Mouse (Mus musculus) adrenal gland, adult (tissue): ENCODE data around the gene Iba57.
A peak's percentile ranks its signal among the peaks of the same experiment; 100 is the strongest.
"Not testable (repeated sequence)": the region's sequence is repeated elsewhere in the genome, so short reads cannot be mapped to it uniquely, and the experiment has no call there.

Source experiments
- DNase-seq, 2 experiments: peaks; one replicate each; pipeline ENCODE4 v3.0.0; 2022 to 2023; ENCODE audit warnings: low spot score in 1 of 2; ENCODE audit not compliant: inconsistent age in 2 of 2

Gene Iba57

GRCm38 (mm10) chr11:59163255-59164236 is at the start of gene Iba57:
Gene Iba57 (minus strand): TSS chr11:59163739.
- DNase-seq: peak; percentile 99

DNA sequence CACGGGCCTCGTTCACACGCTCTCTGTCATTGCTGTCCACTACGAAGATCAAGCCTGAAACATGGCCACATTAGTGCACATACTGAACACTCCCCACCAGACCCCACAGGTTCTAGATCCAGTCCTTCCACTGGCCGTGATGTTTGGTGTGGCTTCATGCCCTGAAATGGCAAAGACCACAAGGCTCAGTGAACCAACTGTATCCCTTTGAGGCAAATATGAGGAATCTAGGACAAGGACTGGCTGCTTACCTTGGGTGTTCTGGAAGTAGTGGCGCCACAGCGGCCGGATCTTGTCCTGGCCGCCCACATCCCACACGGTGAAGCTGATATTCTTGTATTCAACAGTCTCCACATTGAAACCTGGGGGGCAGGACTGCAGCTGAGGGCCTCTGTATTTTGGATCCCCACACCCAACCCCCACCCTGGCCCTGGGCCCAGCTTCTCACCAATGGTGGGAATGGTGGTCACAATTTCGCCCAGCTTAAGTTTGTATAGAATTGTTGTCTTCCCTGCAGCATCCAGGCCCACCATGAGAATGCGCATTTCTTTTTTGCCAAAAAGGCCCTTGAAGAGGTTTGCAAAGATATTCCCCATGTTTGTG is 49.5 kb upstream of the Iba57 start:
- DNase-seq: peak in 1 of 2 experiments; percentile 55

- not testable (repeated sequence) for DNase-seq
These were observed 48.8 kb upstream of the Iba57 start for GRCm38 (mm10) chr11:59212320-59212719.

DNA sequence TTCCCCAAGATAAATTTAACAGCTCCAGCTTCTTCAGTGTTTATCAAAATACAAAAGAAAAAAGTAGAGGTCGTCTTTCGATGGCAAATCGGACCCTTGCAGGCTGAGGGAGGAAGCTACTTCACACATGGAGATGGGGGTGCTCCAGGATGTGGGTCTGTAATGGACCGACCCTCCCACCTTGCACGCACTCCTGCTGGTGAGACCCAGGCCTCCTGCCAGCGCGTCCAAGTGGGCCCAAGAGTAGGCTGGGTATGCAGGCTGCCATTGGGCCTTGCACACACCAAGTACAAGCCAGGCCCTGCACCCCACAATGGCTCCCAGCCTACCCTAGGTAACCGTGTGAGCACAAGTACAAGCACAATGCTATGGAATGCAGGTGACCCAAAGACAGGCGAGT is 48.0 kb upstream of the Iba57 start:
- DNase-seq: not testable (repeated sequence)

GRCm38 (mm10) chr11:59210020-59210419 is 46.5 kb upstream of the Iba57 start:
- peak in 1 of 2 experiments; percentile 59 for DNase-seq

- DNase-seq: no peak
These were observed 46.0 kb upstream of the Iba57 start for GRCm38 (mm10) chr11:59209580-59209979.

DNA sequence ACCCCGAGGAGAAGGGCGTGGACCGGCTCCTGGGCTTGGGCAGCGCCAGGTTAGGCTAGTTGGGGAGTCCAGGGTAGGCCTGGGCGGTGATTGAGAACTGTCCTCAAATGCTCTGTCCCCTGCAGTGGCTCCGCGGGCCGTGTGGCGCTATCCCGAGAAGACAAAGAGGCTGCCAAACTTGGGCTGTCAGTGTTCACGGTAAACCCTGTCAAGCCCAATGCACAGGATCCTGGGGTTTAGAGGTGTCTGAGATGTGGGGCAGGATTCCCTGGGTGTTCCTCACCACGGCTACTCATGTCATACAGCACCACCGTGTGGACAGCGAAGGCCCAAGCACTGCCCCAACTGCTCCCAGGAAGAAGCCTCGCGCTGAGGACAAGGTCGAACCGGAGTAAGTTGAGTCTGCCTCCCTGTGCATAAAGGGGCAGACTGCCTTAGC is 45.5 kb upstream of the Iba57 start:
- DNase-seq: peak; percentile 86 to 95

DNA sequence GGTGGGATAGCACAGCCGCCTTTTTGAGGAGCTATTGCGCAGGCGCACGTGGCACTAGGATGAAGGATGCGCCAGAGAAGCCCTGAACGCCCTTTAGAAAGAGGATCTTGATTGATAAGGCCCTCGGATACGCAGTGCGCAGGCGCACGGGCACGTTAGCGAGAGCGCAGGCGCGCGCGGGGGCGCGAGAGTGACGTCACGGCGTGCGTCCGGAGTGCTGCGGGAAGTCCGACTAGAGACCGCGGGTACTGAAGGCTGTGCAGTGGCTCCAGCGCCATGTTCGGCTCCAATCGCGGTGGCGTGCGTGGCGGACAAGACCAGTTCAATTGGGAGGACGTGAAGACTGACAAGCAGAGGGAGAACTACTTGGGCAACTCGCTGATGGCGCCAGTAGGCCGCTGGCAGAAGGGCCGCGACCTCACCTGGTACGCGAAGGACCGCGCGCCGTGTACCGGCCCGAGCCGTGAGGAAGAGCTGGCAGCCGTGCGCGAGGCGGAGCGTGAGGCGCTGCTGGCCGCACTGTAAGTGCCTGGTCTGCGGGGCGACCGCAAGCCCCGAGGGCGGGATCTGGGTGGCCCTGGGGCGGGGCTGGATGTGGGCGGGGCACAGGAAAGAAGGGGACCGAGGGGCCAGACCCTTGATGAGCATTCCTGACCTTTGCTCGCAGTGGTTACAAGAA is 44.8 kb upstream of the Iba57 start, which contains the start of gene 2310033P09Rik:
TSS of gene 2310033P09Rik (plus strand) at position 169 of the 679 bp plus-strand sequence.
- peak; percentile 95 to 98 for DNase-seq

- DNase-seq: peak; percentile 94 to 96
These were observed 38.8 kb upstream of the Iba57 start, which contains the start of gene Mrpl55 for GRCm38 (mm10) chr11:59202081-59202995. Gene Mrpl55 (plus strand): TSS chr11:59202486.

DNA sequence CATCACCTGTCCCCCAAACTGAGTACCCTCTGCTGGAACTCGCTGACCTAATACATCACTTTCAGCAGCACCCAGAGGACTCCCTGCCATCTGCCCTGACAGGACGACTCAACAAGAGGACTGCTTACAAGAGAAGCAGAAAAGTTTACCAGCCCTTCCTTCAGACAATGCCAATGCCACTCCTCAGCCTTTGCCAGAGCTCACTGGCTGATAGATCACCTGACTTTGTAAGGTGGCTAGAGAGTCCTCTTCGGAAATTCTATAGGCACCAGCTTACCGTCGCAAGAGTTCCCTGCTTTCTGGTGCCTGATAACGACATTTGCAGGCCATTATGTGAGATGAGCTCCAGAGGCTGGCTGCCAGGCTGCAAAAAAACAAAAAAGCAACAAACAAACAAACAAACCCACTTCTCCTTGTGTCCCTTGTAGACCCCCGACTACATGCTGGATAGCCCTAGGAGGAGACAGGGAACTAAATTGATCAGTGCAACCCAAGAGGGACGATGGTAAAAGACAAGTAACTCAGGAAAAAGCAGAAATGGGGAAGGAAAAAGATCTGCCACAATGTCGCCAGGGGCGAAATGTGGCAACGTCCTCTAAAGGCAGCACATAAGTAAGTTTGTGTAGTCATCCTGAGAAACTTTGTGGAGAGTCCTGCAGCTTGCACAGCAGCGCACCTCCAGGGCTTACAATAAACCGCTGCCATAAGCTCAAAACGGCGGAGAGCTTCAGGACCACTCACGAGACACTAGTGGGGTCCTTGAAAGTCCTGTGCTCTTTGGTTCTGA is 37.9 kb upstream of the Iba57 start:
- DNase-seq: peak in 1 of 2 experiments; percentile 37

DNA sequence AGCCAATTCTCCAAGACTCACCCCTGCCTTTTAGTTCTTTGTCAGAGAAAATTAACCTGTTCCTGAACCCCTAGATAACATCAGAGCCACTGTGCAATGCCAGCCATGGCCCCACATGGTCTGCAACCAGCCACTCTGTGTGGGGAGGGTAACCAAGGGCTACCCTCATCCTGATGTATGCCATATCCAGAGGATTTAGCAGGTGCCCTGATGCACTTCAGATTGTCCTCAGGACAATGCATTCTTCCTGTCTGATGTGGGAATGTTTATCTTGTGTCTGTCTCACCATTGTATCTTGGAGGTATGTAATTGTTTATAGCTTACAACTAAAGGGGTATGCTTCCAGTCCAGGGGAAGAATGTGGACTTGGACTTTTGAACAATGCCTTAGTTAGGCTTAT is 32.7 kb upstream of the Iba57 start:
- no peak for DNase-seq

GRCm38 (mm10) chr11:59192059-59192386 is 28.5 kb upstream of the Iba57 start, which contains the start of gene Guk1:
Gene Guk1 (minus strand): TSS chr11:59192212.
- no peak for DNase-seq

- peak; percentile 95 to 97 for DNase-seq
These were observed 27.9 kb upstream of the Iba57 start for GRCm38 (mm10) chr11:59191231-59192058.

GRCm38 (mm10) chr11:59187706-59188105 is 24.2 kb upstream of the Iba57 start:
- no peak for DNase-seq

DNA sequence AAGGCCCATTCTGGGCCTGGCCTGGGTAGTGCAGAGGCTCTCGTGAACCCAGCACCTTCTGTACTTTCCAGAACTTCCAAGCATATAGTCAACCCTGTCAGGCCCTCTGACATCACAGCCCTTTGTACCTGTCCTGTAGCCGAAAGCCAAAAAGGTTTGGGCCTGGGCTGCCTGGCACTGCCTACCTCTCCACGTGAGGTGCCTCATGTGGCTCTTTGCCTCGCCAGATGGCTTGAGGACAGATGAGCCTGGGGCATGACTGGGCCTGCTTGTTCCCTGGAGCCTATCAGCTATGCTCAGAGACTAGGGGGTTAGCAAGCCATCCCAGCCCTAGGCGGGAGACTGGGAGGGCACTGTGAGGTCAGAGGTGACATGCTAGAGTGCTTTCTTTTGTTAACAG is 22.0 kb upstream of the Iba57 start:
- no peak for DNase-seq

GRCm38 (mm10) chr11:59183821-59184220 is 20.3 kb upstream of the Iba57 start:
- peak; percentile 76 to 85 for DNase-seq

- peak; percentile 75 to 79 for DNase-seq
These were observed 19.4 kb upstream of the Iba57 start, which contains the start of gene Gjc2 for GRCm38 (mm10) chr11:59182864-59183331. Gene Gjc2 (minus strand): TSS chr11:59183213.

- no peak for DNase-seq
These were observed 13.4 kb upstream of the Iba57 start for GRCm38 (mm10) chr11:59176921-59177320.
